Mouse (Mus musculus): Measurements from ENCODE around the gene Wdr19. TPM values are rescaled to one million over a fixed set of nuclear protein-coding genes. Genes with fewer than 3 reads are reported as not detected.
"Not testable (repeated sequence)": the region's sequence is repeated elsewhere in the genome, so short reads cannot be mapped to it uniquely, and the experiment has no call there.

The Wdr19 gene
- total RNA-seq, 1 experiment from 2014 or later = 13.6 TPM

GRCm38 (mm10) chr5:65299623-65300022, 100.1 kb downstream of the Wdr19 start:
- not testable (repeated sequence) for DNase-seq

- DNase-seq = no peak
Measured at GRCm38 (mm10) chr5:65300121-65300520, 100.6 kb downstream of the Wdr19 start.

DNA sequence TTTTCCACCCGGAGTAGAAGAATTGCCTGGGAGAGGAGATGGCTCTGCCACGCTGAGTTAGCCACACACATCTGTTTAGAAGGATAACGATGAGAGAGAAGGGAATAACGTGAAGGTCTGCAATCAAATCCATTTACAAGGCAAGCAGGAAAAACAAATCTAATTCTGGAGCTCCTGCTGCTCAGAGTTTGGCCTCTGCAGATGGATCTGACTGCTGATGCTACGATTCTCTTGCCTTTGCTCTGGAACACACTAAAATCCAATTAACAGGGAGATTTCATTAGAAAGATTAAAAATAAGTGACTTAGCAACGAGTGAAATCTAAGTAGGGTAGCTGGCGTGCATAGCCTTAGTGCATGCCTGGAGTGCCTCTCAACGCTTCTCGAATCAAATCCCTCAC, 106.0 kb downstream of the Wdr19 start:
- DNase-seq = no peak

- no peak for DNase-seq
Measured at GRCm38 (mm10) chr5:65308208-65308607, 108.7 kb downstream of the Wdr19 start.

DNA sequence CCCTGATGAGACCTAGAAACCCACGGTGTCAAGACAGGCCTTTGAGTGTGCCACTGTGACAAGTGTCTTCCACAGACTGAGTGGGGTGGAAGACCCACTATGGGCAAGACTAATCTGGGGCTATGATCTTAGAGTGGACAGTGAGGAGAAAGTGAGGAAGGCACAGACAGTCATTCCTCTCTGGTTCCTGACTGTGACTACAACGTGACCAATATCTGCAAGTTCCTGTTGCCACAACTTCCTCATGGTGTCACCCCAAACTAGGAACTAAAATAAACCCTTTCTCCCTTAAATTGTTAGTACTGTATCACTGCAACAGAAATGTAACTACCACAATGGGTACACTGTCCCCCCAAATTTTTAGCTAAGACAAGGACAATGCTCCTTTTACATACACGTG, 109.4 kb downstream of the Wdr19 start:
- DNase-seq = no peak

Other genes with a start within 250 kb of the Wdr19 start
- 1.3 and 3.7 TPM in 2 replicates for gene Tlr6, start 239.6 kb upstream of the Wdr19 start, total RNA-seq (2021)
- 14.9 and 23.7 TPM in 2 replicates for gene Fam114a1, start 229.6 kb upstream of the Wdr19 start, total RNA-seq (2021)
- gene Tmem156, start 107.6 kb upstream of the Wdr19 start, total RNA-seq (2021) = 0.21 TPM in 1 of 2 replicates, not detected in the other
- 51.4 and 65.8 TPM in 2 replicates for gene Klhl5, start 92.2 kb upstream of the Wdr19 start, total RNA-seq (2021)
- 41.2 and 59.4 TPM in 2 replicates for gene Rfc1, start 136.0 kb downstream of the Wdr19 start, total RNA-seq (2021)
- 5.0 and 6.5 TPM in 2 replicates for gene Klb, start 148.6 kb downstream of the Wdr19 start, total RNA-seq (2021)
- 893 and 1,018 TPM in 2 replicates for gene Rpl9, start 191.7 kb downstream of the Wdr19 start, total RNA-seq (2021)
- gene Lias, start 191.8 kb downstream of the Wdr19 start, total RNA-seq (2021) = 45.7 and 62.1 TPM in 2 replicates
- gene Ugdh, start 236.3 kb downstream of the Wdr19 start, total RNA-seq (2021) = 73.1 and 77.1 TPM in 2 replicates